Mouse (Mus musculus): Measurements from ENCODE around the gene Il17c. TPM values are rescaled to one million over a fixed set of nuclear protein-coding genes. Genes with fewer than 3 reads are reported as not detected.

Il17c gene
- polyA plus RNA-seq, 1 experiment, result 1.4 TPM

DNA sequence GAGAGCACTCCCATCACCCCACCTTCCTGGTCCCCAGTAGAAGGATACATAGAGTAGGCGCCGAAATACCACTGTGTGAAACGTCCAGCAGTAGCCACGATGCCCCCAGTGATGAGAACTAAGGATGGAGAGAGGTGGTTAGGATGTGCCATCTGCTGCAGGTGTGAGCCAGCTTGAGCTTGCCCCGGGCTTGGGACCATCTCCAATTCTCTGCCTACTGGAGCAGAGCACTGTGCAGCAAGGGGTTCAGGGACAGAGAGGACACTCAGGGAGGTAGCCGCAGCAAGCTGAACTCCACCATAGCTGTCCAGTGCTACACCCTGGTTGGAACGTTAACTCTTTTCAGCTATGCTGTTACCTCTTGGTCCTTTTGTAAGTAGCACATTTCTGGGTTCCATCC lies 5.8 kb downstream of the Il17c start:
- DNase-seq, result no peak
- Histone ChIP-seq H3K36me3 (ENCODE audit: control insufficient read depth, insufficient read depth, low read length) (peaks cover 21% of the 10 kb centered on the region), H3K4me3 (ENCODE audit: control insufficient read depth, insufficient read depth, low read length) (no peak overlapping the region), H3K27ac (ENCODE audit: control insufficient read depth, insufficient read depth, low read length) (no peak overlapping the region), H3K4me1 (replicated peaks; ENCODE audit: control insufficient read depth, insufficient read depth, low read length) (peaks cover 31% of the 10 kb centered on the region), H3K27me3 (ENCODE audit: control insufficient read depth, insufficient read depth, low read length) (no peaks in the 10 kb centered on the region)
- TF ChIP-seq CTCF (IDR thresholded peaks at IDR 0.05; ENCODE audit: borderline replicate concordance, control insufficient read depth, extremely low read depth, insufficient read depth, low read length, poor library complexity) (no peak), POLR2A (IDR thresholded peaks at IDR 0.05; ENCODE audit: control insufficient read depth, extremely low read depth, insufficient read depth, low read length, poor library complexity) (no peak)
- 89% methylated on average over 7 of the region's 7 CpGs for WGBS

DNA sequence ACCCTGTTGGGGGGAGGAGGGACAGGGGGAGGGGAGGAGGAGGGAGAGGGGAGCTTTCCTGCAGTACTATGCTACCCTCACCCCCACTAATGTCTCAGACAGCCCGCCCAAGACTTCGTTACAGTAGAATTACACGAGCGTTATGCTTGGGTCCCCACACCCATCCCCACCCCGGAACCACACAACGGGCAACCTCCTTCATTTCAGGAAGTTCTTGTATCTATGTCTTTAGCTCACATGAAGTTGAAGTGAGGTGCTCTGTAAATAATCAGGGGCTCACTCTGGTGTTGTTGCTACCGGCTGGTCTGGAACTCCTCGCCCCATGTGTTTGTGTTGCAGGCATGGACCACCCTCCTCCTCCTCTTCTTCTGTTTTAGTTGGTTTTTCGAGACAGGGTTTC lies 6.3 kb downstream of the Il17c start:
- Histone ChIP-seq H3K27ac (ENCODE audit: control insufficient read depth, insufficient read depth, low read length) (no peak overlapping the region), H3K27me3 (ENCODE audit: control insufficient read depth, insufficient read depth, low read length) (no peaks in the 10 kb centered on the region), H3K4me1 (replicated peaks; ENCODE audit: control insufficient read depth, insufficient read depth, low read length) (peaks cover 35% of the 10 kb centered on the region), H3K36me3 (ENCODE audit: control insufficient read depth, insufficient read depth, low read length) (peaks cover 21% of the 10 kb centered on the region), H3K4me3 (ENCODE audit: control insufficient read depth, insufficient read depth, low read length) (no peak overlapping the region)
- TF ChIP-seq CTCF (IDR thresholded peaks at IDR 0.05; ENCODE audit: borderline replicate concordance, control insufficient read depth, extremely low read depth, insufficient read depth, low read length, poor library complexity) (no peak), POLR2A (IDR thresholded peaks at IDR 0.05; ENCODE audit: control insufficient read depth, extremely low read depth, insufficient read depth, low read length, poor library complexity) (no peak)
- WGBS, result 45% methylated on average over 9 of the region's 9 CpGs
- no peak for DNase-seq

DNA sequence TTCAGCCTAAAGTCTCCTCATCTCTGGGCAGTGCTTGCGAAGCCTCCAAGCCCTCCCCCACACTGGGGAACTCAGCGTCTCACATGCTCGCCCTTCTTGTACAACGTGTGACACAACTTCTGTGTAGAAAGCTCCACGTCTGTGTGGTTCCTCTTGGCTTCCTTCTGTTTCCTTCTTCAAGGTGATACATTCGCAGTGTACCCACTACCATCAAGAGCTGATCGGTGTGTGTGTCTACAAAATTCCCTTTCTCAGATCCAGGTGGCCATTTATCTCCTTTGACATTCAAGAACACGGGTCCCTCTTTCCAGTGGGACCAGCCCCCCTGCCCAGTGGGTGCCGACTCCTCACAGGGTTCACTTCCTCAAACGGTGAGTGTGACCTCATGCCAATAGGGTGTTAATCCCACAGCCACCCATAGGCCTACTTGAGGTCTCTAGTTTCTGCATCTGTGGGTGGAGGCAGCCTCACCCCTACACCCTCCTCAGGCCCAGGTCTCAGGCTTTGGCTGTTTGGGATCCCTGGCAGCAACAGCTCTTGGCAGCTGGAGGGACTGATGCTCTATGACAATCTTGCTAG lies 8.3 kb downstream of the Il17c start:
- H3K4me1 ChIP-seq (replicated peaks; ENCODE audit: control insufficient read depth, insufficient read depth, low read length), result peaks cover 44% of the 10 kb centered on the region

DNA sequence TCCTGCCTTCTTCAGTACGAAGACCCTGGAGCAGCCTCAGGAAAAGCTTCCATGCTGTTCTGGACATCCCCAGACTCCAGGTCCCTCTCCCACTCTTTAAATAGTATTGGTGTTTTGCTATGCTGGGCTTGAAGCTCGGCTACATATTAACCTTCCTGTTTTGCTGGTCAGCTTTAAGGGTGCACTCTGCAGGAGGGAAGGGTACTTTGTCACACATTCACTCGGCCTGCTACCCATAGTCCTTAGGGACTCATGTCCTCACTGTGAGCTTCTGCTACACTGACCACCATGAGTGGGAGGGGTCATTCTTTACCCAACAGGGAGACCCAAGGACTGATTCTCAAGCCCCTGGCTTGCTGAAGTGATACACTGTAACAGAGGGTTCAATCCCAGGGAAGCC lies 8.8 kb downstream of the Il17c start:
- no peak overlapping the region for H3K27ac ChIP-seq (ENCODE audit: control insufficient read depth, insufficient read depth, low read length)
- peaks cover 14% of the 10 kb centered on the region for H3K36me3 ChIP-seq (ENCODE audit: control insufficient read depth, insufficient read depth, low read length)
- peaks cover 44% of the 10 kb centered on the region for H3K4me1 ChIP-seq (replicated peaks; ENCODE audit: control insufficient read depth, insufficient read depth, low read length)
- H3K4me3 ChIP-seq (ENCODE audit: control insufficient read depth, insufficient read depth, low read length), result no peak overlapping the region
- H3K27me3 ChIP-seq (ENCODE audit: control insufficient read depth, insufficient read depth, low read length), result no peaks in the 10 kb centered on the region
- no peak for TF ChIP-seq POLR2A (IDR thresholded peaks at IDR 0.05; ENCODE audit: control insufficient read depth, extremely low read depth, insufficient read depth, low read length, poor library complexity)
- TF ChIP-seq CTCF (IDR thresholded peaks at IDR 0.05; ENCODE audit: borderline replicate concordance, control insufficient read depth, extremely low read depth, insufficient read depth, low read length, poor library complexity), result no peak
- no peak for DNase-seq
- 66% methylated on average over 3 of the region's 3 CpGs for WGBS

More for the DNA sequence above, 8.3 kb downstream of the Il17c start:
- Histone ChIP-seq H3K4me3 (ENCODE audit: control insufficient read depth, insufficient read depth, low read length) (no peak overlapping the region), H3K36me3 (ENCODE audit: control insufficient read depth, insufficient read depth, low read length) (peaks cover 17% of the 10 kb centered on the region), H3K27ac (ENCODE audit: control insufficient read depth, insufficient read depth, low read length) (0 out of 2 replicates have a peak overlapping the region, but pooled peaks have one; percentile 7), H3K27me3 (ENCODE audit: control insufficient read depth, insufficient read depth, low read length) (no peaks in the 10 kb centered on the region)
- no peak for DNase-seq
- 37% methylated on average over 10 of the region's 10 CpGs for WGBS
- TF ChIP-seq CTCF (IDR thresholded peaks at IDR 0.05; ENCODE audit: borderline replicate concordance, control insufficient read depth, extremely low read depth, insufficient read depth, low read length, poor library complexity) (no peak), POLR2A (IDR thresholded peaks at IDR 0.05; ENCODE audit: control insufficient read depth, extremely low read depth, insufficient read depth, low read length, poor library complexity) (no peak)

DNA sequence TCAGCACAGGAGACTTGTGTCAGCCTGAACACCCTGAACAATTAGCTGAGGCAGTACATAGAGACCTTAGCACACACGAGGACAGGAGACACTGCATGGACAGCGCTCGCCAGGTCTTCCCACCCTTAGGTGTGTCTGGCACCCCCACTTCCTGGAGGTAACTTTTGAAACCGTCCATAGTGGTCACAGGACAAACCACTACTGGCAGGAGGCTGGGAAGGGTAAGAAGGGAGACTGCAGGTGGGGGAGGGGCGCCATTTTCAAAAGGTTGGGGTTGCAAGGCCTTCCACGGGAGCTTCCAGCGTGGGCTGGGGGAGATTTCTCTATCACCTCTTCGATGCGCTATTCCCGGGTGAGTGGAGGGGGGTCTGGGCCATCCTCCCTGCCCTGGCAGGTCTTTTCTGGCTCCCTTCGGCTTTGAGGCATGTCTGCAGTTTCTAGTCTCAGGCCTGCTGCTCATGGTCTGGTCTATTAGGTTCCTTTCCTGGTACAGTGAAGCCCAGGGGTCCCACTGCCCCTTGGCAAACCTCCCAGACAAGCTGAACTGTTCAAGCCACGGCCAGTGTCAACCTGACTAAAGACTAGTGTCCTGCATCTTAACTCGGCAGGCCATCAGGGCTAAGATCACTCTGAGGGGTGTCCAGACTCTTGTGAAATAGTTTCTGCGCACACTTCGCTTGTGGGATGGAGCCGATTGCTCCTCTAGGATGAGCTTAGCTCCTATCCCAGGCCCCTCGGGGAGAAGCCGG lies 10.0 kb downstream of the Il17c start:
- TF ChIP-seq CTCF (IDR thresholded peaks at IDR 0.05; ENCODE audit: borderline replicate concordance, control insufficient read depth, extremely low read depth, insufficient read depth, low read length, poor library complexity), result no peak
- TF ChIP-seq POLR2A (IDR thresholded peaks at IDR 0.05; ENCODE audit: control insufficient read depth, extremely low read depth, insufficient read depth, low read length, poor library complexity), result no peak
- peaks cover 53% of the 10 kb centered on the region for H3K4me1 ChIP-seq (replicated peaks; ENCODE audit: control insufficient read depth, insufficient read depth, low read length)
- DNase-seq, result peak; percentile 46
- H3K27ac ChIP-seq (ENCODE audit: control insufficient read depth, insufficient read depth, low read length), result peak overlapping the region; percentile 82
- 0 out of 2 replicates have a peak, but pooled peaks cover 3% of the 10 kb centered on the region for H3K36me3 ChIP-seq (ENCODE audit: control insufficient read depth, insufficient read depth, low read length)
- H3K27me3 ChIP-seq (ENCODE audit: control insufficient read depth, insufficient read depth, low read length), result no peaks in the 10 kb centered on the region
- WGBS, result 11% methylated on average over 18 of the region's 18 CpGs
- peak overlapping the region; percentile 98 for H3K4me3 ChIP-seq (ENCODE audit: control insufficient read depth, insufficient read depth, low read length)

DNA sequence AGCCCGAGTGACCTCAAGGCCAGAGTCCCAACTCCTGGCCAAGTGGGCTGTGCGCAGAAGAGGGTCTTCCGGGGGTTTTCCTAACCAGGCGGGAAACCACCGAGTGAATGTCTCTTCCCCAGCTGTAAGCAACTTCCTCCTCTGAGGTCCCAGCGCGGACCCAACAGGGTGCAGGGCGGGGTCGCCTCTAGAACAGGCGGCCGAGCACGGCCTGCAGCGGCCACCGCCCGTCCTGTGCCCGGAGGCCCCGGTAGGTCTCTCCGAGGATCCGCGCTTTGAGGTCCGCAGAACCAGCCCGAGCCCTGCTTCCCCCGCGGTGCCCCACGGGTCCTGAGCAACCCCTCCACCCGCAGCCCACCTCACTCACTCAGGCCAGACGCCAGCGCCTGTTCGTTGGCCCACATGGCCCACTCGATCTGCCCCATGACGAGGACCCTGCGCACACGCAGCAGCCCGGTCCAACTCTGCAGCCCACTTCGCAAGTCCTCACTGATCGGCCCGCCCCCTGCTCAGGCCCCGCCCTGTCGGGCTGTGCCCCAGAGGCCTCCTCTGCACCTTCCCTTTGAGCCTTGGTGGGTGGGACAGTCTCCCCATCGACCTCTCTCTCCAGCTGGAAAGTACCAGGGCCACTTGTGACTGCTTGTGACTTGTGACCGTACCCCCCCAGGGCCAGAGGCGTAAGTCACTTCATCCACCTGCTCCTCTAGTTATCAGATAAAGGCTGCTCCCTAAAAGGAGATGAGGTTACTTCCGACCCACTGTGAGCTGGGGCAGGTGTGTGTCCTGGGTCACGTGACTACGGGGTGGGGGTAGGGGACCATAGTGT lies 10.8 kb downstream of the Il17c start, which contains the start of gene Cyba:
Gene Cyba (minus strand): TSS at position 488 of the 826 bp plus-strand sequence.
- peak within 1 kb of the TSS; percentile 98 for H3K4me3 ChIP-seq (ENCODE audit: control insufficient read depth, insufficient read depth, low read length)
- H3K27me3 ChIP-seq (ENCODE audit: control insufficient read depth, insufficient read depth, low read length), result no peaks in the 10 kb centered on the region
- H3K4me1 ChIP-seq (replicated peaks; ENCODE audit: control insufficient read depth, insufficient read depth, low read length), result peaks cover 61% of the 10 kb centered on the region
- under 1% methylated on average over 45 of the region's 45 CpGs for WGBS
- H3K27ac ChIP-seq (ENCODE audit: control insufficient read depth, insufficient read depth, low read length), result peak within 1 kb of the TSS; percentile 82
- peak; percentile 88 for DNase-seq
- no peaks in the 10 kb centered on the region for H3K36me3 ChIP-seq (ENCODE audit: control insufficient read depth, insufficient read depth, low read length)
- TF ChIP-seq POLR2A (IDR thresholded peaks at IDR 0.05; ENCODE audit: control insufficient read depth, extremely low read depth, insufficient read depth, low read length, poor library complexity) (peak; percentile 43; the same call in 1 of the 2 replicates), CTCF (IDR thresholded peaks at IDR 0.05; ENCODE audit: borderline replicate concordance, control insufficient read depth, extremely low read depth, insufficient read depth, low read length, poor library complexity) (no peak)

Data from thymus, adult 2 months (tissue).